Mouse (Mus musculus) liver, postnatal 0 days (tissue): ENCODE data around the gene Fam76b.

Experiments used
- CTCF ChIP-seq: sonication (generic); IDR thresholded peaks from 2 replicates; pipeline ENCODE4 v1.5.1; 2016; ENCODE audit warnings: antibody characterized with exemption, low read depth
- EP300 ChIP-seq: IDR thresholded peaks from 2 replicates; pipeline ENCODE4 v1.6.1; 2016; ENCODE audit warnings: antibody characterized with exemption, low read depth, mild to moderate bottlenecking

GRCm38 (mm10) chr9:13828087-13828441 is 548 bp downstream of the Fam76b start:
- TF ChIP-seq EP300 (no peak), CTCF (0 out of 2 replicates have a peak, but pooled peaks have one; percentile 11)
